Mouse (Mus musculus) gastrocnemius, postnatal 4 days (tissue): ENCODE results near the gene Olfr910. TPM values are rescaled to one million over a fixed set of nuclear protein-coding genes. Genes with fewer than 3 reads are reported as not detected.

Experiments
- DNase-seq, 2 experiments: peaks; one replicate each; pipeline ENCODE4 v3.0.0; 2021 to 2022; ENCODE audit warnings: low spot score in 2 of 2, mixed read lengths in 2 of 2
- long read RNA-seq, 2 experiments: library from polyadenylated mRNA; stranded (forward); transcript quantifications; one replicate each; pipeline ENCODE4 v2.0.0; 2021
- total RNA-seq, 2 experiments: library from RNA; stranded (reverse); gene quantifications; 2 replicates each; pipeline ENCODE4 v1.2.3; 2021

Gene Olfr910
- total RNA-seq = not detected
- long read RNA-seq, experiment 1 = 0 reads
- long read RNA-seq, experiment 2 = 0 reads

DNA sequence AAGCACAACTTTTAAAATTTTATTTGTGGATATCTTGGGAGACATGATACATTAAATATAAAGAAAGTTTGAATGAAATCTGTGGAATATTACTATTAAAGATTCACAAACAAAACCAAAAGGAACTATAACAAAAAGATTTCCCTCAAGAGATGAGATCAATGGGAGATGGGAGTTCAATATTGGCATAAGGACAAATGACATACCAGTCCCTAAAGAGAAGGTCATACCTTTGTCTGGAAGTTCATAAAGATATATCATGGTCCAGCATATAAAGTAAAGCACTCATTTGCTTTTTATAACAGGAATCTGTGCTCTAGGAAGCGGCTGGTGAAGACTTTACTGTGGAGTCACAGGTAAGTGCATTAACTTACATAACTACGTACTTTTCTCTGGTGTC is at the start of gene Olfr910:
TSS of gene Olfr910 (plus strand) at position 301 of the 400 bp plus-strand sequence.
- DNase-seq = no peak

- no peak for DNase-seq
Observed at GRCm38 (mm10) chr9:38495501-38495900, 42.1 kb upstream of the Olfr910 start, which contains the start of gene Olfr907. TSS of gene Olfr907 (plus strand) at chr9:38495801.

DNA sequence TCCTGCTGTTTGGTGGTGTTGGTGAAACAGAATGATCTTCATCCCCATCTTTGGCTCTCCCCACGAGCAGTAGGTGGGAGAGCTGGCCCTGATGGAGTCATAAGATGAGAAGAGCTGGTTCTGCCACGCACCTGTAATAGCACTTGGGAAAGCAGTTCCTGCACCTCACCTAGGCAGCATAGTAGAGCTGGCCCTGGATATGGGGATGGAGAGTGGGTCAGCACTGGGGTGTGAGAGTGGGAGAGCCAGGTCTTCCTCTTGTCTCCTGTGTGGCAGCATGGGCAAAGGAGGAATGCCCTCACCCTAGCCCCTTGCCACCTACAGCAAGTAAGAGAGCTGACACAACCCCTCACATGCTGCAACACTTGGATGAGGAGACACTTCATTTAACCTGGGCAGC is 25.3 kb upstream of the Olfr910 start:
- DNase-seq = no peak

DNA sequence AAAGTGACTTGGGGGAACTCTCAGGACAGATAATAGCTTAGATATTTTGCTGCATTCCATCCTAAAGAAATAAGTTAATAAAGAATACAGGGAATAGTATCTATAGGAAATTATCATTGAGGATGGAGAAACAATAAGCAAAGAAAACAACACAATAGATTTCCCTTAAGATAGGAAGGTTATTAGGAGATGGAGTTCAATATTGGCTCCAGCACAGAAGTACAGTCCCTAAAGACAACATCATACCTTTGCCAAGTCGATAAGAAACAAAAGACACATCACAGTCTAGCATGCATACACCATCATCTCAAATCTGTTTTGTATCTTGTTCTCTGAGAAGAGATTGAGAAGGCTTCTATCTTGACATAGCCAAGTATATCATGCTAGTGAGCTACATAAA is 16.4 kb upstream of the Olfr910 start, which contains the start of gene Olfr911-ps1:
TSS of gene Olfr911-ps1 (plus strand) at position 301 of the 400 bp plus-strand sequence.
- no peak for DNase-seq

DNA sequence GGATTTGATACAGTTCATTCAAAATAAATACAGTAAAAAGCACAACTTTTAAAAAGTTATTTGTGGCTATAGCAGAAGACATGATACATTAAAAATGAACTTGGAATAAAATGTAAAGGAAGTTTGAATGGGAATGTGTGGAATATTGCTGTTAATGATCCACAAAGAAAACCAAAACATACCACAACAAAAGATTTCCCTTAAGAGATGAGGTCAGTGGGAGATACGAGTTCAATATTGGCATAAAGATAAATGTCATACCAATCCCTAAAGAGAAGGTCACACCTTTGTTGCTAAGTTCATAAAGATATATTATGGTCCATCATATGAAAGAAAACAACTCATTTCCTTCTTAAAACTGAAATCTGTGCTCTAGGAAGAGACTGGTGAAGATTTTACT is 42.2 kb downstream of the Olfr910 start, which contains the start of gene Olfr912:
TSS of gene Olfr912 (plus strand) at position 301 of the 400 bp plus-strand sequence.
- no peak for DNase-seq

Other genes starting within 250 kb of the Olfr910 start
- gene Olfr896-ps1, start 246.7 kb upstream of the Olfr910 start, total RNA-seq = not detected
- gene Olfr25, start 208.8 kb upstream of the Olfr910 start, total RNA-seq = not detected
- not detected for gene Olfr898, start 189.4 kb upstream of the Olfr910 start, total RNA-seq
- gene Olfr250, start 171.0 kb upstream of the Olfr910 start, total RNA-seq = not detected
- not detected for gene Olfr251, start 160.8 kb upstream of the Olfr910 start, total RNA-seq
- not detected for gene Olfr147, start 136.2 kb upstream of the Olfr910 start, total RNA-seq
- not detected for gene Olfr901, start 108.4 kb upstream of the Olfr910 start, total RNA-seq
- gene Olfr902, start 90.2 kb upstream of the Olfr910 start, total RNA-seq = not detected
- gene Olfr904, start 74.7 kb upstream of the Olfr910 start, total RNA-seq = not detected
- under 1 TPM in 1 of 2 experiments, not detected in 1; 0.07 TPM for gene Olfr905, start 66.7 kb upstream of the Olfr910 start, total RNA-seq
- not detected for gene Olfr906, start 50.8 kb upstream of the Olfr910 start, total RNA-seq
- gene Olfr907, start 42.0 kb upstream of the Olfr910 start, total RNA-seq = not detected
- not detected for gene Olfr911-ps1, start 16.3 kb upstream of the Olfr910 start, total RNA-seq
- gene Olfr912, start 42.3 kb downstream of the Olfr910 start, total RNA-seq = not detected
- not detected for gene Olfr913, start 54.9 kb downstream of the Olfr910 start, total RNA-seq
- gene Olfr914, start 67.3 kb downstream of the Olfr910 start, total RNA-seq = not detected
- gene Olfr916, start 122.0 kb downstream of the Olfr910 start, total RNA-seq = not detected
- not detected for gene Olfr917, start 128.0 kb downstream of the Olfr910 start, total RNA-seq
- not detected for gene Olfr918, start 136.8 kb downstream of the Olfr910 start, total RNA-seq
- not detected for gene Olfr919, start 165.8 kb downstream of the Olfr910 start, total RNA-seq
- gene Vwa5a, start 180.4 kb downstream of the Olfr910 start, total RNA-seq = 10 to 100 TPM; 39.5 to 40.3 TPM
- under 1 TPM; 0.05 to 0.29 TPM for gene Olfr920, start 214.4 kb downstream of the Olfr910 start, total RNA-seq
- gene Olfr921, start 235.2 kb downstream of the Olfr910 start, total RNA-seq = not detected